Mouse (Mus musculus) cerebellum, postnatal 36 days (tissue): ENCODE measurements around the gene Scd4.
"Not testable (repeated sequence)": the region's sequence is repeated elsewhere in the genome, so short reads cannot be mapped to it uniquely, and the experiment has no call there.

ENCODE experiments used
- DNase-seq, 2 experiments: peaks; one replicate each; pipeline ENCODE4 v3.0.0; 2021 to 2022; ENCODE audit warnings: mixed read lengths in 2 of 2

Scd4 gene

GRCm38 (mm10) chr19:44318545-44318944 is 14.3 kb upstream of the Scd4 start:
- no peak for DNase-seq

- DNase-seq, result no peak
These were observed 12.6 kb upstream of the Scd4 start for GRCm38 (mm10) chr19:44320316-44320715.

GRCm38 (mm10) chr19:44321201-44321600 is 11.7 kb upstream of the Scd4 start:
- DNase-seq, result no peak

- DNase-seq, result no peak
These were observed 11.3 kb upstream of the Scd4 start for GRCm38 (mm10) chr19:44321631-44322030.

GRCm38 (mm10) chr19:44329566-44329965 is 3.3 kb upstream of the Scd4 start:
- DNase-seq, result no peak

- not testable (repeated sequence) for DNase-seq
These were observed 1.8 kb upstream of the Scd4 start for GRCm38 (mm10) chr19:44331128-44331527.

GRCm38 (mm10) chr19:44331911-44332310 is 981 bp upstream of the Scd4 start:
- no peak for DNase-seq

- no peak for DNase-seq
These were observed 566 bp upstream of the Scd4 start for GRCm38 (mm10) chr19:44332326-44332725.

- no peak for DNase-seq
These were observed 1.1 kb downstream of the Scd4 start for GRCm38 (mm10) chr19:44333991-44334390.

GRCm38 (mm10) chr19:44335876-44336662 is 3.2 kb downstream of the Scd4 start:
- DNase-seq, result no peak

- DNase-seq, result no peak
These were observed 16.8 kb downstream of the Scd4 start for GRCm38 (mm10) chr19:44349689-44350088.

- no peak for DNase-seq
These were observed 18.9 kb downstream of the Scd4 start for GRCm38 (mm10) chr19:44351756-44352155.

GRCm38 (mm10) chr19:44358700-44359099 is 25.8 kb downstream of the Scd4 start:
- peak; percentile 15 for DNase-seq

- peak; percentile 66 to 71 for DNase-seq
These were observed 30.6 kb downstream of the Scd4 start for GRCm38 (mm10) chr19:44363529-44363928.

GRCm38 (mm10) chr19:44364029-44364428 is 31.1 kb downstream of the Scd4 start:
- no peak for DNase-seq

- no peak for DNase-seq
These were observed 32.8 kb downstream of the Scd4 start for GRCm38 (mm10) chr19:44365733-44366132.

GRCm38 (mm10) chr19:44367076-44367475 is 34.2 kb downstream of the Scd4 start:
- not testable (repeated sequence) for DNase-seq

- no peak for DNase-seq
These were observed 36.5 kb downstream of the Scd4 start for GRCm38 (mm10) chr19:44369371-44369770.

- no peak for DNase-seq
These were observed 37.3 kb downstream of the Scd4 start for GRCm38 (mm10) chr19:44370231-44370630.

- peak; percentile 82 to 90 for DNase-seq
These were observed 40.1 kb downstream of the Scd4 start for GRCm38 (mm10) chr19:44372969-44373368.

GRCm38 (mm10) chr19:44376511-44376951 is 43.6 kb downstream of the Scd4 start:
- DNase-seq, result no peak

- no peak for DNase-seq
These were observed 44.9 kb downstream of the Scd4 start for GRCm38 (mm10) chr19:44377629-44378375.

GRCm38 (mm10) chr19:44379090-44379489 is 46.2 kb downstream of the Scd4 start:
- no peak for DNase-seq

GRCm38 (mm10) chr19:44380065-44380464 is 47.2 kb downstream of the Scd4 start:
- no peak for DNase-seq
